Mouse (Mus musculus) kidney, postnatal 0 days (tissue): ENCODE data around the gene Ankzf1. TPM values are rescaled to one million over a fixed set of nuclear protein-coding genes. Genes with fewer than 3 reads are reported as not detected.
A peak's percentile ranks its signal among the peaks of the same experiment; 100 is the strongest.

Experiments
- ATAC-seq: fragments of 200-750 bp; cut with Nextera tagmentation; replicated peaks from 2 replicates; pipeline ENCODE4 v1.8.0; 2017; ENCODE audit warnings: low read depth, moderate number of reproducible peaks, moderate TSS enrichment, moderate library complexity; ENCODE audit not compliant: low FRiP score
- DNase-seq: peaks from one replicate; pipeline ENCODE4 v3.0.0-alpha.2; 2016; ENCODE audit warnings: low spot score
- H3K27ac ChIP-seq: fragments of 300-500 bp; sonication (generic); 2 replicates; pipeline ENCODE4 v1.5.1; 2014; ENCODE audit warnings: mild to moderate bottlenecking
- H3K27me3 ChIP-seq: fragments of 300-500 bp; sonication (generic); 2 replicates; pipeline ENCODE4 v1.6.1; 2014; ENCODE audit warnings: low read length, mixed read lengths; ENCODE audit not compliant: insufficient read depth
- H3K36me3 ChIP-seq: fragments of 300-500 bp; sonication (generic); 2 replicates; pipeline ENCODE4 v1.6.1; 2014; ENCODE audit warnings: low read length, mixed read lengths; ENCODE audit not compliant: insufficient read depth
- H3K4me1 ChIP-seq: fragments of 300-500 bp; sonication (generic); replicated peaks from 2 replicates; pipeline ENCODE4 v1.6.1; 2014; ENCODE audit warnings: antibody characterized with exemption, low read length, mixed read lengths; ENCODE audit not compliant: insufficient read depth
- H3K4me2 ChIP-seq: fragments of 300-500 bp; sonication (generic); 2 replicates; pipeline ENCODE4 v1.6.1; 2014; ENCODE audit warnings: mild to moderate bottlenecking, low read length, moderate library complexity, mixed read lengths
- H3K4me3 ChIP-seq: fragments of 300-500 bp; sonication (generic); replicated peaks from 2 replicates; pipeline ENCODE4 v1.5.1; 2014; ENCODE audit warnings: low read depth, low read length
- H3K9ac ChIP-seq: fragments of 300-500 bp; sonication (generic); 2 replicates; pipeline ENCODE4 v1.6.1; 2014; ENCODE audit warnings: low read depth, low read length
- H3K9me3 ChIP-seq: fragments of 300-500 bp; sonication (generic); replicated peaks from 2 replicates; pipeline ENCODE4 v1.6.1; 2016; ENCODE audit warnings: low read length, inconsistent platforms, mixed read lengths
- CTCF ChIP-seq: IDR thresholded peaks from 2 replicates; pipeline ENCODE4 v1.5.1; 2016; ENCODE audit warnings: antibody characterized with exemption, low read depth, mild to moderate bottlenecking, moderate library complexity
- WGBS: fragments of 180-500 bp; shearing (Covaris S2); extraction: QIAGEN DNeasy Blood & Tissue Kit; methylation state at CpG from one replicate; pipeline ENCODE4 v1.1.7; 2014; 5-methylcytosine and 5-hydroxymethylcytosine counted together
- polyA plus RNA-seq: library from polyadenylated mRNA; unstranded; fragments of >200 nt; fragmentation: Nextera tagmentation; extraction: Ambion mirVana; gene quantifications from 2 replicates; pipeline ENCODE4 v1.2.1, GENCODE M21; 2015

The Ankzf1 gene
- polyA plus RNA-seq, 1 experiment from 2014 or later: 19.7 TPM

DNA sequence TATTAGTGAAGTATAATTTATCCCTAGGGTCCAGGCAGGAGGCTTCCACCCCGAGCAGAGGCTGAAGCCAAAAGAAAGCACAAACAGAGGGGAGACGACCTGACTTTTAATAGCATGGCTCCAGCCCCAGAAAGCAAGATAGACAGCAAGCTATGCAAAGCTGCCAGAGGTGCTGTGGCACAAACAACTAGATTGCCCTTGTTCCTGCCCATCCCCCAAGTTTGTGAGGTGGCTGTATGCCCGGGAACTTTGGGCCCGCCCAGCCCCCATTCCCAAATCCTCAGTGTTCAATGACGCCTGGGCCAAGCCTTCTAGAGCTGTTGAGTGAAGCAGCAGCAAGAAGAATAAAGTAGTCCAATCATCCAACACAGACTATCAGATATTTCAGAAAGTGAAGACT, 22.9 kb downstream of the Ankzf1 start:
- Histone ChIP-seq H3K4me1 (peaks cover 19% of the 10 kb centered on the region), H3K4me3 (no peak overlapping the region), H3K36me3 (peaks cover 28% of the 10 kb centered on the region), H3K9ac (no peak overlapping the region), H3K9me3 (no peaks in the 10 kb centered on the region), H3K27me3 (peaks cover 10% of the 10 kb centered on the region; the same call in 1 of the 2 replicates), H3K27ac (peak overlapping the region; percentile 85), H3K4me2 (peak overlapping the region; percentile 0; the same call in 1 of the 2 replicates)
- no peak for ATAC-seq
- WGBS: 61% methylated on average over 5 of the region's 5 CpGs
- no peak for TF ChIP-seq CTCF
- DNase-seq: no peak

DNA sequence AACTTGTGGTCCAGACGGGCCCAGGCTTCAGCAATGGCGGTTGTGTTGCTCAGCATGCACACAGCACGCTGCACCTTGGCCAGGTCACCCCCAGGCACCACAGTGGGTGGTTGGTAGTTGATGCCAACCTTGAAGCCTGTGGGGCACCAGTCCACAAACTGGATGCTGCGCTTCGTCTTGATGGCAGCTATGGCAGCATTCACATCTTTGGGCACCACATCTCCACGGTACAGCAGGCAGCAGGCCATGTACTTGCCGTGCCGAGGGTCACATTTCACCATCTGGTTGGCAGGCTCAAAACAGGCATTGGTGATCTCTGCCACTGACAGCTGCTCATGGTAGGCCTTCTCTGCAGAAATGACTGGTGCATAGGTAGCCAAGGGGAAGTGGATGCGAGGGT, 23.8 kb downstream of the Ankzf1 start:
- ATAC-seq: no peak
- no peak for TF ChIP-seq CTCF
- H3K27me3 ChIP-seq: peaks cover 10% of the 10 kb centered on the region; the same call in 1 of the 2 replicates
- no peaks in the 10 kb centered on the region for H3K9me3 ChIP-seq
- WGBS: 85% methylated on average over 9 of the region's 9 CpGs
- H3K4me2 ChIP-seq: peak overlapping the region; percentile 18
- no peak overlapping the region for H3K9ac ChIP-seq
- H3K4me1 ChIP-seq: peaks cover 18% of the 10 kb centered on the region
- H3K36me3 ChIP-seq: peaks cover 28% of the 10 kb centered on the region
- no peak overlapping the region for H3K4me3 ChIP-seq
- DNase-seq: no peak
- peak overlapping the region; percentile 85 for H3K27ac ChIP-seq

DNA sequence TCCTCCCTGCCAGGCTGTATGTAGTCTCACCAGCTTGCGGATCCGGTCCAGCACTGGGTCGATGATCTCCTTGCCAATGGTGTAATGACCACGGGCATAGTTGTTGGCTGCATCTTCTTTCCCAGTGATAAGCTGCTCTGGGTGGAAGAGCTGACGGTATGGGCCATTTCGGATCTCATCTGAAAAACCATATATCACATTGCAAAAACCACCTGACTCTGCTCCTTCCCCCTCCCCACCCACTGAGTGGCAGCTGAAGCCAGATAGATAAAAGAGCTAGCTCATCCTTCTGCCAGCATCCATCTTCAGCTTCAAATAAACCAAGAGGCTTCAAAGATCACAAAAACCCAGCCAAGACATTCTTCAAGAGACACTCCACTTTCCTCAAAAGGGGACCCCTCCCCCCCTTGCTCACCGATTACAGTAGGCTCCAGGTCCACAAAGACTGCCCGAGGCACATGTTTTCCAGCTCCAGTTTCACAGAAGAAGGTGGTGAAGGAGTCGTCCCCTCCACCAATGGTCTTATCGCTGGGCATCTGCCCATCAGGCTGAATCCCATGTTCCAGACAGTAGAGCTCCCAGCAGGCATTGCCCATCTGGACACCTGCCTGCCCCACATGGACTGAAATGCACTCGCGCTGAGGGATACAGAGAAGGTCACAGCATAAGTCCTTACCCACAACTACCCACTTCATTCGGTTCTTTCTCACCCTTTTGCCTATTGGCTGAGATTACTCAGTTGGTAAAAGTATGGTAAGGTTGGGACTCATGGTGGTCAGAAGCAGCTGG, 25.0 kb downstream of the Ankzf1 start:
- TF ChIP-seq CTCF: no peak
- Histone ChIP-seq H3K9ac (0 out of 2 replicates have a peak overlapping the region, but pooled peaks have one; percentile 32), H3K27ac (no peak overlapping the region), H3K36me3 (peaks cover 25% of the 10 kb centered on the region), H3K4me2 (peak overlapping the region; percentile 97), H3K4me3 (peak overlapping the region; percentile 56; the same call in 1 of the 2 replicates), H3K27me3 (peaks cover 10% of the 10 kb centered on the region; the same call in 1 of the 2 replicates), H3K4me1 (peaks cover 13% of the 10 kb centered on the region; the same call in 1 of the 2 replicates), H3K9me3 (no peaks in the 10 kb centered on the region)
- DNase-seq: no peak
- 69% methylated on average over 13 of the region's 13 CpGs for WGBS
- ATAC-seq: no peak

DNA sequence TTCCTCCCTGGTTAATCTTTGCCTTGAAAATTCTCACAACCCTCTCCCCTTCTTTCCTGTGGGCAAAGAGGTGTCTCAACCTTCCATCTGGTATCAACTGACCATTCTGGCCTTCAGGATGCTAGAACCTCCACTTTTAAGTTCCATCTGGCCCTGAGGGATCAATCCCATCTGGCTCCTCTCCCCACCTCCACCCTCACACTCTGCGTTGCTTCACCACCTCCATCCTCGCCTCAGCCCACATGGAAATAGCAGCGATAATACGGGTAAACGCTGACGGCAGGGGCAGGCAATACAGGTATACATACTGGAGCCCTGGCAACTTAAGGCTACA, 25.9 kb downstream of the Ankzf1 start:
- H3K27ac ChIP-seq: peak overlapping the region; percentile 80; the same call in 1 of the 2 replicates
- H3K27me3 ChIP-seq: peaks cover 10% of the 10 kb centered on the region; the same call in 1 of the 2 replicates
- peak overlapping the region; percentile 64 for H3K9ac ChIP-seq
- no peaks in the 10 kb centered on the region for H3K9me3 ChIP-seq
- H3K4me3 ChIP-seq: peak overlapping the region; percentile 56
- peaks cover 13% of the 10 kb centered on the region; the same call in 1 of the 2 replicates for H3K4me1 ChIP-seq
- no peak for DNase-seq
- H3K36me3 ChIP-seq: peaks cover 23% of the 10 kb centered on the region
- 2% methylated on average over 6 of the region's 6 CpGs for WGBS
- no peak for ATAC-seq
- peak overlapping the region; percentile 97 for H3K4me2 ChIP-seq
- TF ChIP-seq CTCF: no peak

DNA sequence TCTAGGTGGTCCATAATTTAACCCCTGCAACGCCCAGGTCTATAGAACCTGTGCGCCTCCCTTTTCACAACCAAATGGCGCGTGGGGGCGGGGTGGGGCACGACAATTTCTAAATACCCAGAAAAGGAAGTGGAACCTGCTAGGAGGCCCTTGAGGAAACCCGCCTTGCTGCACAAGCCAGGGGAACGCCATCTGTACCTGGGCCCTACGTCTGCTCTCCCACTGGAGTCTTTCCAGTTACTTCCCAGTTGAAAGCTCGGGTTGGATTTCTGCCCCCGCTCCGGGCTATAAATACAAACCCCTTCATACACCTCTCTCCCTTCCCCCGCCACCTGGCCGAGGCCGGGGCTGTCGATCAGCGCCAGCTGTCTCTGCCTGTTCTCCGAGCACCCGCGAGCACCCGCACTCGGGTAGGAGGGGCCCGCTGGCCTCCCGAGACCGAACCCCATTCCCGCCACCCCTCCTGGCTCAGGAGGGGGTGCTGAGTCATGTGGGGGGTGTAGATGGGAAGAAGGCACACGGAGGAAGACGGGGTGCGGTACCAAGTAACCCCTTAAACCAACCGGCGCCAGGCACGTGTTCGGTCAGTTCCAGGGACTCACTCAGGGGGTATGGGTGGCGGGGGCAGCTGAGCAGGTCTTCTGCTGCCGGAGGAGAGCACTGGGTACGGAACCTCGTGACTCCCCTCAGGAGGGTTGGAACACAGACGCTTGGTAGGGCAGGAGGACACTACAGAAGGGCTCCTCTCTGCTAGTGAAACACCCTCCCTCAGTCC, 26.5 kb downstream of the Ankzf1 start:
- Histone ChIP-seq H3K27me3 (peaks cover 10% of the 10 kb centered on the region; the same call in 1 of the 2 replicates), H3K9ac (peak overlapping the region; percentile 64), H3K27ac (peak overlapping the region; percentile 80), H3K4me2 (peak overlapping the region; percentile 97), H3K9me3 (no peaks in the 10 kb centered on the region), H3K36me3 (peaks cover 18% of the 10 kb centered on the region; the same call in 1 of the 2 replicates), H3K4me1 (peaks cover 10% of the 10 kb centered on the region; the same call in 1 of the 2 replicates), H3K4me3 (peak overlapping the region; percentile 56)
- TF ChIP-seq CTCF: no peak
- DNase-seq (no peak), ATAC-seq (no peak; the same call in 1 of the 2 replicates)
- WGBS: 1% methylated on average over 38 of the region's 38 CpGs

DNA sequence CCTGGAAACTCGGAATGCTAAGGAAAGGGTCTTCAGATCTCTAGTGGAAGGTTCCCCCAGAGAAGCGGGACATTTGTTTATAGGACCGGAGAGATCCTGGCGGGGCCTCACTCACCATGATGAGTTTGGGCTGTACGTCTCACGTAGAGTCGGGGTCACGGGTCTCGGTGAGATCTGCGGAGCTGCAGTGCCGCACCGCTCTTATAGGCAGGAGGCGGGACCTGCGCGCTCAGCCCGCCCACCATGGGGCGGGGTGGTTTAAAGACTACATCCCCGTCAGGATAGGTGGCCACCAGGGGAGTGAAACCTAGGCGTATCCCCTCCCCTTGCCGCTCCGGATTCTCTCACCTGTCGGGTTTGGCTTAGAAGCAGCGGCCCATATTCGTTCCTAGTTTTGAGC, 27.1 kb downstream of the Ankzf1 start:
- ATAC-seq (peak; percentile 88), DNase-seq (peak; percentile 77)
- Histone ChIP-seq H3K4me1 (peaks cover 10% of the 10 kb centered on the region; the same call in 1 of the 2 replicates), H3K4me3 (peak overlapping the region; percentile 56), H3K27me3 (peaks cover 10% of the 10 kb centered on the region; the same call in 1 of the 2 replicates), H3K36me3 (peaks cover 11% of the 10 kb centered on the region; the same call in 1 of the 2 replicates), H3K27ac (peak overlapping the region; percentile 80; the same call in 1 of the 2 replicates), H3K9me3 (no peaks in the 10 kb centered on the region), H3K4me2 (peak overlapping the region; percentile 97), H3K9ac (peak overlapping the region; percentile 64)
- under 1% methylated on average over 24 of the region's 24 CpGs for WGBS
- TF ChIP-seq CTCF: peak; percentile 31
